Mouse (Mus musculus) heart, adult 8-10 months (tissue): ENCODE measurements at regions not wholly inside any gene's neighbourhood (a gene's known extent, or its start where the extent isn't known, plus 50 kb on each side); places are given as distances from the start of the nearest gene placed in this dataset.

Experiments
- DNase-seq: peaks from one replicate; pipeline ENCODE4 v3.0.0; 2022; ENCODE audit warnings: low spot score

- DNase-seq, result no peak
These were observed 59.5 kb upstream of the Fam19a1 start for GRCm38 (mm10) chr6:96053476-96053875.

- DNase-seq, result no peak
These were observed 55.9 kb upstream of the Fam19a1 start for GRCm38 (mm10) chr6:96057011-96057410.

- no peak for DNase-seq
These were observed 55.3 kb upstream of the Fam19a1 start for GRCm38 (mm10) chr6:96057575-96058159.

GRCm38 (mm10) chr6:96061979-96062378 lies 51.0 kb upstream of the Fam19a1 start:
- peak; percentile 0 for DNase-seq
